Mouse (Mus musculus) A20 (cell line): Measurements from ENCODE around the gene Pkm.

Experiments used
- DNase-seq: peaks from one replicate; pipeline ENCODE4 v3.0.0-alpha.2; 2011; ENCODE audit warnings: low read depth, low spot score

Gene Pkm

GRCm38 (mm10) chr9:59666016-59666415 is 9.8 kb downstream of the Pkm start:
- DNase-seq, result no peak

GRCm38 (mm10) chr9:59666813-59667212 is 10.6 kb downstream of the Pkm start:
- no peak for DNase-seq

GRCm38 (mm10) chr9:59667250-59667649 is 11.1 kb downstream of the Pkm start:
- no peak for DNase-seq

- DNase-seq, result no peak
These were observed 11.7 kb downstream of the Pkm start for GRCm38 (mm10) chr9:59667904-59668303.

- DNase-seq, result no peak
These were observed 12.3 kb downstream of the Pkm start for GRCm38 (mm10) chr9:59668473-59668872.

- no peak for DNase-seq
These were observed 13.0 kb downstream of the Pkm start for GRCm38 (mm10) chr9:59669172-59669571.

- DNase-seq, result no peak
These were observed 16.2 kb downstream of the Pkm start for GRCm38 (mm10) chr9:59672195-59672894.

- DNase-seq, result no peak
These were observed 17.3 kb downstream of the Pkm start for GRCm38 (mm10) chr9:59673427-59673826.

GRCm38 (mm10) chr9:59675598-59675997 is 19.4 kb downstream of the Pkm start:
- no peak for DNase-seq

- DNase-seq, result no peak
These were observed 22.1 kb downstream of the Pkm start for GRCm38 (mm10) chr9:59678313-59678712.

GRCm38 (mm10) chr9:59679678-59680533 is 23.7 kb downstream of the Pkm start, which contains the start of gene Gramd2:
Gene Gramd2, plus strand, starts transcription at chr9:59680144.
- peak; percentile 58 for DNase-seq

- DNase-seq, result no peak
These were observed 24.3 kb downstream of the Pkm start for GRCm38 (mm10) chr9:59680534-59680875.

GRCm38 (mm10) chr9:59684020-59684419 is 27.9 kb downstream of the Pkm start:
- no peak for DNase-seq

GRCm38 (mm10) chr9:59687416-59688046 is 31.4 kb downstream of the Pkm start:
- no peak for DNase-seq

- no peak for DNase-seq
These were observed 35.5 kb downstream of the Pkm start for GRCm38 (mm10) chr9:59691635-59692094.

- DNase-seq, result no peak
These were observed 36.0 kb downstream of the Pkm start for GRCm38 (mm10) chr9:59692145-59692544.

GRCm38 (mm10) chr9:59694571-59695450 is 38.6 kb downstream of the Pkm start:
- no peak for DNase-seq

- no peak for DNase-seq
These were observed 39.3 kb downstream of the Pkm start for GRCm38 (mm10) chr9:59695451-59695813.

- no peak for DNase-seq
These were observed 40.2 kb downstream of the Pkm start for GRCm38 (mm10) chr9:59696381-59696780.

- no peak for DNase-seq
These were observed 44.9 kb downstream of the Pkm start for GRCm38 (mm10) chr9:59701094-59701493.

GRCm38 (mm10) chr9:59703099-59703498 is 46.9 kb downstream of the Pkm start:
- DNase-seq, result no peak
